11 mouse cellular contexts compared by ENCODE assay signal in the genomic region with DNA sequence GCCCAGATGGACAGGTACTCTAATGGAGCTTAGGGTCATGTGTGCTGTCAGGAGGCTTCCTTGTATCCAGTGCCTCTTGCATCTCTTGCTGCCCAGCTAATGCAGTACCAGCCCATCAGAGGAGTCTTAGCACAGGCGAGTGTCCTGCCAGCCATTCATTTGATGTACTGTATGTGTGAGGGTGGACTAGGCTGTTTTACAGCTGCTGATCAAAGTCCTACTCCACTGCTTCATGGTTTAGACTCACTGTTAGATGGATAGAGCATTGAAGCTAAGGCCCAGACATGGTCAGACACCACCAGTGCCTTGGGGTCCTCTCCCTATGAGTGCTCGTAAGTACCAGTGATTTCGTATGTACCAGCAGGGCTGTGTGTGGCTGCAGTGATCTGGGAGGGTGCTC.
"Had no signal": no experiment of that assay in that cellular context is flagged by ENCODE, and none has a peak within 500 bp of the region (broad histone marks: within the 10 kb centered on the region; RNA-seq: fewer than 3 reads in every experiment).

No protein-coding gene starts in this region.

- DNase-seq: kidney, adult 8-10 months; kidney, postnatal 25 days; lung, adult 18-20 months; lung, postnatal 4 days; right cerebral cortex, postnatal 14 days; thymus, postnatal 36 days had no signal

- H3K4me2 ChIP-seq: midbrain, embryonic 12.5 days had no signal

- H3K27me3 ChIP-seq: midbrain, embryonic 12.5 days had no signal

- H3K27ac ChIP-seq: left cerebral cortex, adult 2 months; liver, embryonic 14.5 days; midbrain, embryonic 12.5 days had no signal

- H3K9ac ChIP-seq: liver, embryonic 14.5 days; midbrain, embryonic 12.5 days had no signal

- H3K4me3 ChIP-seq: left cerebral cortex, adult 2 months; midbrain, embryonic 12.5 days had no signal

- ATAC-seq: inflammation-experienced regulatory T-cells, adult 6 months; midbrain, embryonic 16.5 days had no signal

- H3K9me3 ChIP-seq: midbrain, embryonic 12.5 days had no signal
